Mouse (Mus musculus): ENCODE results near the gene Pnpla8. TPM values are rescaled to one million over a fixed set of nuclear protein-coding genes. Genes with fewer than 3 reads are reported as not detected.

Pnpla8 gene
- 135 TPM for polyA plus RNA-seq (2017; shearing (Covaris generic))

DNA sequence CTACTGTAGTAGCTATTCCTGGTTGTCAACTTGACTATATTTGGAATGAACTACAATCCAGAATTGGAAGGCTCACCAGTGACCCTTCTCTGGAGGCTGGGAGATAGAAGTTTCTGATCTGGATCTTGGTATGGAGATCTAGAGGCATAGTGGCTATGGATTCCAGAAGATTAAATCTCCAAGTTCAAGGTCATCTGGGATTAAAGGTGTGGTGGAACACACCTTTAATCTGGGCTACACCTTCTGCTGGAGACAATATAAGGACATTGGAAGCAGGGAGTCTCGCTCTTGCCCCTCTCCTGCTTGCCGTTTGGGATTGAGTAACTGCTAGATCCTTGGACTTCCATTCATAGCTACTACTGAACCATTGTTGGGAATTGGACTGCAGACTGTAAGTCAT, at the start of gene Pnpla8:
Pnpla8 (plus strand) TSS at position 301 of the 400 bp plus-strand sequence.

GRCm38 (mm10) chr12:44209824-44210752, 11.1 kb upstream of the Pnpla8 start, which contains the start of gene Dnajb9:
TSS of gene Dnajb9 (minus strand) at chr12:44210326.

GRCm38 (mm10) chr12:44328381-44329315, 107.5 kb downstream of the Pnpla8 start, which contains the start of gene Nrcam:
TSS of gene Nrcam (plus strand) at chr12:44328885.

Other genes starting within 250 kb of the Pnpla8 start
- gene Dnajb9, start 11.0 kb upstream of the Pnpla8 start, polyA plus RNA-seq (2017; shearing (Covaris generic)): 42.8 TPM
- 0.36 TPM for gene Nrcam, start 107.5 kb downstream of the Pnpla8 start, polyA plus RNA-seq (2017; shearing (Covaris generic))